Mouse (Mus musculus) kidney, adult 2 months (tissue): ENCODE data around the gene Dcp1b. TPM values are rescaled to one million over a fixed set of nuclear protein-coding genes. Genes with fewer than 3 reads are reported as not detected.

Experiments used
- DNase-seq: peaks from one replicate; pipeline ENCODE4 v3.0.0; 2021
- H3K27ac ChIP-seq: fragments of 200-500 bp; 2 replicates; pipeline ENCODE4 v1.5.1; 2012; ENCODE audit warnings: low read depth, low read length, control low read depth, inconsistent platforms; ENCODE audit not compliant: insufficient read depth
- H3K27me3 ChIP-seq: fragments of 200-500 bp; replicated peaks from 2 replicates; pipeline ENCODE4 v1.6.1; 2012; ENCODE audit warnings: mild to moderate bottlenecking, moderate library complexity, low read length, inconsistent platforms; ENCODE audit not compliant: control insufficient read depth, insufficient read depth
- H3K36me3 ChIP-seq: fragments of 200-500 bp; 2 replicates; pipeline ENCODE4 v1.6.1; 2012; ENCODE audit warnings: mild to moderate bottlenecking, moderate library complexity, low read length, inconsistent platforms; ENCODE audit not compliant: control insufficient read depth, insufficient read depth
- H3K4me1 ChIP-seq: fragments of 200-500 bp; 2 replicates; pipeline ENCODE4 v1.6.1; 2011; ENCODE audit warnings: low read length; ENCODE audit not compliant: control insufficient read depth, insufficient read depth
- H3K4me3 ChIP-seq: fragments of 200-500 bp; 2 replicates; pipeline ENCODE4 v1.5.1; 2011; ENCODE audit warnings: mild to moderate bottlenecking, low read depth, low read length, control low read depth; ENCODE audit not compliant: insufficient read depth
- CTCF ChIP-seq: fragments of 200-500 bp; conservative IDR thresholded peaks from 2 replicates; pipeline ENCODE4 v1.5.1; 2011; ENCODE audit warnings: low read depth, mild to moderate bottlenecking, control low read depth, low read length, moderate library complexity, mixed read lengths; ENCODE audit not compliant: insufficient read depth, insufficient read length
- POLR2A ChIP-seq: fragments of 200-500 bp; IDR thresholded peaks from one replicate; pipeline ENCODE4 v1.6.1; 2011; ENCODE audit warnings: low read depth, low read length, control low read depth
- WGBS: fragments of 180-500 bp; shearing (Covaris S2); methylation state at CpG from one replicate; pipeline ENCODE4 v1.1.7; 2018; 5-methylcytosine and 5-hydroxymethylcytosine counted together
- polyA plus RNA-seq: library from polyadenylated mRNA; depleted of rRNA; stranded (reverse); fragments of >200 nt; gene quantifications from 2 replicates; pipeline ENCODE4 v1.2.3, GENCODE M21; 2012

Dcp1b gene
- polyA plus RNA-seq, 1 experiment: 13.0 TPM

DNA sequence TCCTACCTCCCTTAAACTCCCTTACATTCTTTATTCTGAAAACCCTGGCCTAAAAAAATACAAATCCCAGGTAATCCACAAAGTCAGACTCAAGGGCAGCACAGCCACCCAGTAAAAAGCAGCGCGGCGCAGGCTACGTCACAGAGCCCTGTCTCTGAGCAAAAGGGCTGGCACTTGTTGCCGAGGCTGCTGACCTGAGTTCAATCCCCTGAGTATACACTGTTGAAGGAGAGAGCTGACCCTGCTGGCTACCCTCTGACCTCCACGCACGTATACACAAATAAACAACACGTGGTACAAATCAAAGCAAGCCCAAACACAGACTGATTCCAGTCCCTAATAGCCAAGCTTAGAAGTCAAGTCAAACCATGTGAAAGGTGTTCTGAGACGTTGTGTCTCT, 19.1 kb downstream of the Dcp1b start:
- H3K27me3 ChIP-seq: no peaks in the 10 kb centered on the region
- H3K4me3 ChIP-seq: no peak overlapping the region
- no peaks in the 10 kb centered on the region; the same call in 1 of the 2 replicates for H3K36me3 ChIP-seq
- no peak for DNase-seq
- H3K4me1 ChIP-seq: no peaks in the 10 kb centered on the region
- TF ChIP-seq POLR2A (no peak), CTCF (no peak)
- no peak overlapping the region for H3K27ac ChIP-seq
- WGBS: 86% methylated on average over 9 of the region's 9 CpGs

DNA sequence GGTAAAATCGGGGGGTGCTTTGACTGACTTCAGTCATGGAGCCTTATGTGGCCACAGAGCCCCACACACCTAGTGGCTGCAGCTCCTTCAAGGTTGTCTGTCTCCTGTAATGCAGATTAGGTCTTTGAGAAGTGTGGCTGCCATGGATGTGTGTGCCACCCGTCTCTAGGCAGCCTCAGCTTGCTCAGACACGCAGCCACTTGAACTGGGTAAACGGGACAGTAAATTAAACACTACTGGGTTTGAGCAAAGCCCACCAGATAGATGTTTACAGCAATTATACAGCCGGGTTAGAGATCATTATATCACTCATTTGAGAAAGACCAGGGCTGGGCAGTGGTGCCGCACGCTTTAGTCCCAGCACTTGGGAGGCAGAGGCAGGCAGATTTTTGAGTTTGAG, 19.5 kb downstream of the Dcp1b start:
- Histone ChIP-seq H3K36me3 (no peaks in the 10 kb centered on the region; the same call in 1 of the 2 replicates), H3K4me3 (no peak overlapping the region), H3K27ac (no peak overlapping the region), H3K4me1 (no peaks in the 10 kb centered on the region), H3K27me3 (no peaks in the 10 kb centered on the region)
- DNase-seq: no peak
- 90% methylated on average over 7 of the region's 7 CpGs for whole genome bisulfite sequencing
- TF ChIP-seq POLR2A (no peak), CTCF (no peak)

DNA sequence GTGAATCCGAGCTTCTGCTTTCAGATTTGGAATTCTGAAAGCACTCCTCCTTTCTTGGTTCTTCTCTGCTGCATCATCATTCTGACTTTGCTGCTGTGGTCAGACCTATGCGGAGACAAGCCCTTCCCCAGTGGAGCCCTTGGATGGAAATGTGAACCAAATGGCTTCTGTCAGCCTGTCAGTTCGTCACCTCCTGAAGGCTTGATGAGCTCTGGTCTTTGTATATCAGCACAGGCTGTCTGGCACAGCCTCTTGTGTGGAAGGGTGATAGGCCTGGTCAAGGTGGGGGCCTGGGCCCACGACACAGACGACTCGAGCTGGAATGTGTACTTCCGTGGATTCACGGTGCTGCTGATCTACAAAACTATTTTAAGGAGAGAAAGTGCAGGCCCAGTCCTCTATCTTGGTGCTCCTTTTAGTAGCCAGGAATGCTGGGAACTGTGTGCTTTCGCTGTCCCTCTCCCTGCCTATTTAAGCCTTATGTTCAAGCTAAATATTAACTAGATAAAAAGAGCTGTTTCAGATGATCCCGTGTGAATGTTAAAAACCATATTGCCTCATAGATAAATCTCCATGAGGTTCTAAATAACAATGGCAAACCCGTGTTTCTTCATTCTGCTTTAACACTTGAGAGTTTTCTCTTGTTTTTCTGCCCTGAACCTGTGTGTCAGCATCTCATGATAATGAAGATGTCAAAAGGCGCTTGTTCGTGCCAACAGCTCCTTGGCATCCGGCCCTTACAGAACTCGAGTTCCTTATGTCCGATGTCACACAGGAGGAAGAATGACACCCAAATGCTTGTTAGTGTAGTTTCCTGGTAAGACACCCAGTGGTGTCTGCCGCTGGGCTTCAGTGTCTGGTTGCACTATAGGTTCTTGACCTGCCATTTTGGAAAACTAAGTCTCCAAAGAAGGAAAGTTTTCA, 21.6 kb downstream of the Dcp1b start, which contains the start of gene Cacna1c:
Gene Cacna1c, minus strand, starts transcription at position 37 of the 924 bp plus-strand sequence.
- Histone ChIP-seq H3K4me1 (no peaks in the 10 kb centered on the region), H3K4me3 (no peak within 1 kb of the TSS), H3K27ac (no peak within 1 kb of the TSS), H3K27me3 (no peaks in the 10 kb centered on the region), H3K36me3 (no peaks in the 10 kb centered on the region; the same call in 1 of the 2 replicates)
- 59% methylated on average over 17 of the region's 17 CpGs for WGBS
- TF ChIP-seq POLR2A: no peak
- TF ChIP-seq CTCF: no peak
- DNase-seq: no peak

DNA sequence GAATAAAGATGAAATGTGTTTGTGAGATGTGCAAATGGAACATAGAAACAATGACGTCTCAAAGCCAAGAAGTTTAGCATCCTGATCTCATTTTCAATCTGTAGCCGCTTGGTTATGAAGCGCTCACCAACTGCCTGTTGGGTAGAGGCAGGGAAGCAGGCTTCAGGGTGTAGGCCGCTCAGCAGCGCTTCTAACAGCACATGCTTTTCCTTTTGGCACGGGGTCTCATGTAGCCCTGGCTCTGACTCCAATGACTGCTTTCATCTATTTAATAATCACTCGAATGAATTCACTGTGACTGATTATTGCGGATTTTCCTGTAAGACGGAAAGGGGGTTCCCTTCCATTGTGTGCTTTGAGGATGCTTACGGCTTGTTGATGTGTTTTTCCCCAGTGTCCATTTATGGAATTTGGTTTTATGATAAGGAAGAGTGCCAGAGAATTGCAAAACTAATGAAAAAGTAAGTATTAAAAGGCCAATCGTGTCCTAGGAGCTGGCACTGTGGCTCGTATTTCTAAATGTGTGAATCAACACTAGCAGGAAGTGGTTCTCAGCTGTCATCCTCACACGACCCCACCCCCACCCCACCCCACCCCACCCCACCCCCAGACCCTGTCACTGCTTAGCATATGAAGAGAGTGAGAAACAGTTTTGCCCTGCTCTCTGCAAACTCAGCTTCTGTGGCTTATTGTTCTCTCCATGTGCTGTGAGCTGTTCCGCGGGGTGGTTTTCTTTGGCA, 23.7 kb downstream of the Dcp1b start:
- no peaks in the 10 kb centered on the region for H3K4me1 ChIP-seq

DNA sequence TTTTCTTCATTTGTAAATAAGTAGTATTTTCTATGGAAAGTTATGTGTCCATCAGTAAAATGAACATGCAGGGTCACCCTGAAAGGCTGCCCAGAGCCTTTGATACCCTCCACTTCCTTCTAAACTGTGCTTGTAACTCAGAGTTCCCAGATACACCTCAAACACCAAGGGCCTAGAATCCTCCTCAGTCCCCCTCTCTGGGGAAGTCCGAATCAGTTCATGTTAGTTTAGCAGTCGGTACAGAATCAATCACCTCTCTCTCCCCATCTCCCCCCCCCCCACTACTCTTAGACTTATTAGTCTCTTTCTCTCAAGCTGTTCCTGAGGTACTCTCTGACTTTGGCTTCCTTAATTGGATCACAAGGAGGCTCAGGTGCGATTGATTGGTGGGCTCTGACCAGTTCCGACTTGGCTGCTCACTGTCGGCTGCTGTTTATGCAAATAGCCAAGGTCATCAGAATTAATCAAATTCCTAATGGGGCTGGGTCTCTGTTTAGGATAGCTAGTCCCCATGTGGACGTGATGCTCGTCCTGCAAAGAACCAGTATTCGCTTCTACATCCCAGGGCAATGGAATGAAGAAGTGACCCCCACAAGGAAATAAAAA, 24.3 kb downstream of the Dcp1b start:
- 65% methylated on average over 8 of the region's 8 CpGs for WGBS
- Histone ChIP-seq H3K4me3 (no peak overlapping the region), H3K4me1 (no peaks in the 10 kb centered on the region), H3K27me3 (no peaks in the 10 kb centered on the region), H3K27ac (no peak overlapping the region), H3K36me3 (peaks cover 2% of the 10 kb centered on the region; the same call in 1 of the 2 replicates)
- DNase-seq: no peak
- TF ChIP-seq CTCF (no peak), POLR2A (no peak)

More for the DNA sequence above, 23.7 kb downstream of the Dcp1b start:
- H3K27me3 ChIP-seq: no peaks in the 10 kb centered on the region
- TF ChIP-seq POLR2A (no peak), CTCF (no peak)
- no peak overlapping the region for H3K27ac ChIP-seq
- 65% methylated on average over 15 of the region's 15 CpGs for WGBS
- H3K36me3 ChIP-seq: peaks cover 2% of the 10 kb centered on the region; the same call in 1 of the 2 replicates
- DNase-seq: peak; percentile 5
- no peak overlapping the region for H3K4me3 ChIP-seq

DNA sequence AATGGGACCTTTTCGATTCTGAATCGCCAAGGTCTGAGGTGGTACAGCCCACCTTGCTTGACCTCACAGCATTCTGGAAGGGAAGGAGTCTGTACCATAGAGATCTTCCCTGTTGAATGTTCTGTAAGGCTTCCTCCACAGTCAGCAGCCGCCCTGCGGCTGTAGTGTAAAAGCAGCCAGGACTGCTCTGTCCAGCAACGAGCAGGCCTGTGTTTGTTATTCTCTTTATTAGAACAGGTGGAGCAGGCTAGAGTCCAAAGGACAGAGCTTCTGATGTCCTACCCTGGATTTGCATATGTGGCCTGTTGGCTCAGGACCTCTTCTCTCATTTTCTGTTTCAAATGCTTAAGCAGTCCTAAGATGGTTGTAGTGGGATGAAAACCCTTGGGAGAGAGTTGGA, 25.3 kb downstream of the Dcp1b start:
- Histone ChIP-seq H3K4me3 (no peak overlapping the region), H3K4me1 (no peaks in the 10 kb centered on the region), H3K36me3 (peaks cover 2% of the 10 kb centered on the region; the same call in 1 of the 2 replicates), H3K27ac (no peak overlapping the region), H3K27me3 (no peaks in the 10 kb centered on the region)
- whole genome bisulfite sequencing: 66% methylated on average over 5 of the region's 5 CpGs
- no peak for DNase-seq
- no peak for TF ChIP-seq POLR2A
- no peak for TF ChIP-seq CTCF
